Mouse (Mus musculus): ENCODE results near the gene Otp. TPM values are rescaled to one million over a fixed set of nuclear protein-coding genes. Genes with fewer than 3 reads are reported as not detected.
A peak's percentile ranks its signal among the peaks of the same experiment; 100 is the strongest.

Gene Otp
- total and polyA plus RNA-seq, 2 experiments from 2014 or later: 1.5 to 4.3 TPM

DNA sequence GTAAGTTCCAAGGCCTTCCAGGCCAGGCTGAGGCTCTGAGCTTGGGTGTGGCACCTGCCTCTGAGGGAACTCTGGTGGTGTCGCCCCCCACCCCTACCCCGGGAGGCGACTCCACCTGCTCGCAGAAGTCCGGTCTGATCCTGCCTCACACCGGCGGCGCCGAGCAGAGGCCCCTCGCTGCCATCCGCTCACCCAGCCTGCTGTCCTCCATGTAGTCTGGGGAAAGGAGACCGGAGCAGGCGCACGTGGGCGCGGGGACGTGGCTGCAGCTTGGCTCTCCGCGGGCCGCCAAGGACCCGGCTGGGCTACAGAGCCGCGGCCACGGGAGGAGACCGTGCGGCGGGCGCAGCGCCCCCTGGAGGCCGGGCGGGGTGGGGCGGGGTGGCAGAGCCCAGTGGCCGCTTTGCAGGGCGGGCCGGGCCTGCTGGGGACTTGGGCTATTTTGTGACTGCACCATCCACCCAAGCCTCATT is 6.9 kb upstream of the Otp start:
- H3K9me3 ChIP-seq (ENCODE audit: low read length): no peaks in the 10 kb centered on the region
- peak overlapping the region; percentile 18; the same call in 1 of the 2 replicates for H3K4me3 ChIP-seq (ENCODE audit: low read depth, low read length)
- peak overlapping the region; percentile 38 for H3K4me2 ChIP-seq (ENCODE audit: low read depth)
- no peak overlapping the region for H3K9ac ChIP-seq
- H3K27me3 ChIP-seq (ENCODE audit: insufficient read depth, low read length): peaks cover 89% of the 10 kb centered on the region
- H3K4me1 ChIP-seq (ENCODE audit: insufficient read depth): peaks cover 5% of the 10 kb centered on the region; the same call in 1 of the 2 replicates
- TF ChIP-seq CTCF (IDR thresholded peaks at IDR 0.05; ENCODE audit: low read depth): peak; percentile 68
- WGBS: under 1% methylated on average over 32 of the region's 35 CpGs
- DNase-seq: peak; percentile 58
- H3K36me3 ChIP-seq (ENCODE audit: insufficient read depth): no peaks in the 10 kb centered on the region
- ATAC-seq: peak; percentile 85
- H3K27ac ChIP-seq (ENCODE audit: low read depth, low read length): no peak overlapping the region

GRCm38 (mm10) chr13:94869541-94869940 is 5.9 kb upstream of the Otp start:
- Histone ChIP-seq H3K4me1 (ENCODE audit: insufficient read depth) (peaks cover 5% of the 10 kb centered on the region; the same call in 1 of the 2 replicates), H3K27me3 (ENCODE audit: insufficient read depth, low read length) (peaks cover 86% of the 10 kb centered on the region), H3K9me3 (ENCODE audit: low read length) (no peaks in the 10 kb centered on the region), H3K4me2 (ENCODE audit: low read depth) (no peak overlapping the region), H3K4me3 (ENCODE audit: low read depth, low read length) (no peak overlapping the region), H3K27ac (ENCODE audit: low read depth, low read length) (no peak overlapping the region), H3K9ac (no peak overlapping the region), H3K36me3 (ENCODE audit: insufficient read depth) (no peaks in the 10 kb centered on the region)
- under 1% methylated on average over 8 of the region's 8 CpGs for WGBS
- TF ChIP-seq CTCF (IDR thresholded peaks at IDR 0.05; ENCODE audit: low read depth): no peak
- ATAC-seq: no peak
- DNase-seq: no peak

GRCm38 (mm10) chr13:94870071-94870460 is 5.3 kb upstream of the Otp start:
- peaks cover 86% of the 10 kb centered on the region for H3K27me3 ChIP-seq (ENCODE audit: insufficient read depth, low read length)
- 4% methylated on average over 9 of the region's 9 CpGs for WGBS
- H3K9ac ChIP-seq: no peak overlapping the region
- no peak overlapping the region for H3K4me2 ChIP-seq (ENCODE audit: low read depth)
- H3K9me3 ChIP-seq (ENCODE audit: low read length): no peaks in the 10 kb centered on the region
- no peak for TF ChIP-seq CTCF (IDR thresholded peaks at IDR 0.05; ENCODE audit: low read depth)
- no peak overlapping the region for H3K4me3 ChIP-seq (ENCODE audit: low read depth, low read length)
- peaks cover 5% of the 10 kb centered on the region; the same call in 1 of the 2 replicates for H3K4me1 ChIP-seq (ENCODE audit: insufficient read depth)
- ATAC-seq: no peak
- H3K27ac ChIP-seq (ENCODE audit: low read depth, low read length): no peak overlapping the region
- no peaks in the 10 kb centered on the region for H3K36me3 ChIP-seq (ENCODE audit: insufficient read depth)
- DNase-seq: peak; percentile 66

GRCm38 (mm10) chr13:94870461-94871186 is 4.8 kb upstream of the Otp start:
- DNase-seq (peak; percentile 48), ATAC-seq (no peak)
- Histone ChIP-seq H3K4me2 (ENCODE audit: low read depth) (no peak overlapping the region), H3K4me1 (ENCODE audit: insufficient read depth) (peaks cover 5% of the 10 kb centered on the region; the same call in 1 of the 2 replicates), H3K36me3 (ENCODE audit: insufficient read depth) (no peaks in the 10 kb centered on the region), H3K27ac (ENCODE audit: low read depth, low read length) (no peak overlapping the region), H3K4me3 (ENCODE audit: low read depth, low read length) (no peak overlapping the region), H3K9me3 (ENCODE audit: low read length) (no peaks in the 10 kb centered on the region), H3K9ac (no peak overlapping the region), H3K27me3 (ENCODE audit: insufficient read depth, low read length) (peaks cover 84% of the 10 kb centered on the region)
- TF ChIP-seq CTCF (IDR thresholded peaks at IDR 0.05; ENCODE audit: low read depth): no peak
- 2% methylated on average over 21 of the region's 21 CpGs for WGBS

- Histone ChIP-seq H3K4me1 (ENCODE audit: insufficient read depth) (peaks cover 5% of the 10 kb centered on the region; the same call in 1 of the 2 replicates), H3K9me3 (ENCODE audit: low read length) (no peaks in the 10 kb centered on the region), H3K36me3 (ENCODE audit: insufficient read depth) (no peaks in the 10 kb centered on the region), H3K4me3 (ENCODE audit: low read depth, low read length) (no peak overlapping the region), H3K4me2 (ENCODE audit: low read depth) (no peak overlapping the region), H3K27ac (ENCODE audit: low read depth, low read length) (no peak overlapping the region), H3K27me3 (ENCODE audit: insufficient read depth, low read length) (peaks cover 79% of the 10 kb centered on the region), H3K9ac (no peak overlapping the region)
- TF ChIP-seq CTCF (IDR thresholded peaks at IDR 0.05; ENCODE audit: low read depth): no peak
- DNase-seq: peak; percentile 55
- ATAC-seq: no peak
- 1% methylated on average over 7 of the region's 7 CpGs for WGBS
Observed at GRCm38 (mm10) chr13:94871806-94872320, 3.5 kb upstream of the Otp start.

- H3K4me2 ChIP-seq (ENCODE audit: low read depth): no peak overlapping the region
- no peak for ATAC-seq
Observed at GRCm38 (mm10) chr13:94872439-94872838, 3.0 kb upstream of the Otp start.

More at GRCm38 (mm10) chr13:94872439-94872838, 3.0 kb upstream of the Otp start:
- Histone ChIP-seq H3K36me3 (ENCODE audit: insufficient read depth) (no peaks in the 10 kb centered on the region), H3K4me3 (ENCODE audit: low read depth, low read length) (no peak overlapping the region), H3K27ac (ENCODE audit: low read depth, low read length) (no peak overlapping the region), H3K9ac (no peak overlapping the region), H3K9me3 (ENCODE audit: low read length) (no peaks in the 10 kb centered on the region), H3K4me1 (ENCODE audit: insufficient read depth) (peaks cover 5% of the 10 kb centered on the region; the same call in 1 of the 2 replicates), H3K27me3 (ENCODE audit: insufficient read depth, low read length) (peaks cover 79% of the 10 kb centered on the region)
- DNase-seq: no peak
- no peak for TF ChIP-seq CTCF (IDR thresholded peaks at IDR 0.05; ENCODE audit: low read depth)
- WGBS: 2% methylated on average over 19 of the region's 19 CpGs
